Mouse (Mus musculus) thymus, adult 2 months (tissue): Measurements from ENCODE around the gene Aplnr. TPM values are rescaled to one million over a fixed set of nuclear protein-coding genes. Genes with fewer than 3 reads are reported as not detected.

Experiments used
- DNase-seq: peaks from one replicate; pipeline ENCODE4 v3.0.0; 2021
- H3K27ac ChIP-seq: fragments of 200-500 bp; 2 replicates; pipeline ENCODE4 v1.5.1; 2012; ENCODE audit warnings: low read length, control low read depth; ENCODE audit not compliant: control insufficient read depth, insufficient read depth
- H3K27me3 ChIP-seq: fragments of 200-500 bp; 2 replicates; pipeline ENCODE4 v1.6.1; 2012; ENCODE audit warnings: mild to moderate bottlenecking, low read length, moderate library complexity, mixed read lengths; ENCODE audit not compliant: control insufficient read depth, insufficient read depth
- H3K36me3 ChIP-seq: fragments of 200-500 bp; 2 replicates; pipeline ENCODE4 v1.6.1; 2012; ENCODE audit warnings: mild to moderate bottlenecking, low read length, moderate library complexity; ENCODE audit not compliant: control insufficient read depth, insufficient read depth
- H3K4me1 ChIP-seq: fragments of 200-500 bp; replicated peaks from 2 replicates; pipeline ENCODE4 v1.6.1; 2012; ENCODE audit warnings: low read length; ENCODE audit not compliant: control insufficient read depth, insufficient read depth
- H3K4me3 ChIP-seq: fragments of 200-500 bp; 2 replicates; pipeline ENCODE4 v1.5.1; 2012; ENCODE audit warnings: mild to moderate bottlenecking, low read length, control low read depth, moderate library complexity; ENCODE audit not compliant: control insufficient read depth, insufficient read depth
- CTCF ChIP-seq: fragments of 200-500 bp; IDR thresholded peaks from 2 replicates; pipeline ENCODE4 v1.5.1; 2012; ENCODE audit warnings: mild to moderate bottlenecking, control low read depth, low read length, moderate library complexity, borderline replicate concordance; ENCODE audit not compliant: control insufficient read depth, poor library complexity, insufficient read depth; ENCODE audit errors: extremely low read depth
- POLR2A ChIP-seq: fragments of 200-500 bp; IDR thresholded peaks from 2 replicates; pipeline ENCODE4 v1.6.1; 2012; ENCODE audit warnings: mild to moderate bottlenecking, low read length, control low read depth, moderate library complexity; ENCODE audit not compliant: control insufficient read depth, poor library complexity, insufficient read depth; ENCODE audit errors: extremely low read depth
- WGBS: fragments of 180-500 bp; shearing (Covaris S2); methylation state at CpG from one replicate; pipeline ENCODE4 v1.1.7; 2018; 5-methylcytosine and 5-hydroxymethylcytosine counted together
- polyA plus RNA-seq: library from polyadenylated mRNA; depleted of rRNA; stranded (reverse); fragments of >200 nt; gene quantifications from 2 replicates; pipeline ENCODE4 v1.2.3, GENCODE M21; 2012

Gene Aplnr
- polyA plus RNA-seq, 1 experiment, result 4.5 TPM

- Histone ChIP-seq H3K4me3 (no peak overlapping the region), H3K36me3 (no peaks in the 10 kb centered on the region), H3K27me3 (no peaks in the 10 kb centered on the region), H3K4me1 (no peaks in the 10 kb centered on the region), H3K27ac (no peak overlapping the region)
- peak; percentile 13 for DNase-seq
- TF ChIP-seq POLR2A, result no peak
- TF ChIP-seq CTCF, result no peak
- WGBS, result 34% methylated on average over 5 of the region's 5 CpGs
Measured at GRCm38 (mm10) chr2:85123187-85123868, 12.7 kb upstream of the Aplnr start.

- no peaks in the 10 kb centered on the region for H3K27me3 ChIP-seq
- no peak overlapping the region for H3K4me3 ChIP-seq
- no peaks in the 10 kb centered on the region for H3K36me3 ChIP-seq
- 66% methylated on average over 1 of the region's 1 CpGs for WGBS
- no peak overlapping the region for H3K27ac ChIP-seq
- DNase-seq, result peak; percentile 46
- H3K4me1 ChIP-seq, result no peaks in the 10 kb centered on the region
- TF ChIP-seq POLR2A (no peak), CTCF (peak; percentile 60; the same call in 1 of the 2 replicates)
Measured at GRCm38 (mm10) chr2:85123869-85124535, 12.0 kb upstream of the Aplnr start.

DNA sequence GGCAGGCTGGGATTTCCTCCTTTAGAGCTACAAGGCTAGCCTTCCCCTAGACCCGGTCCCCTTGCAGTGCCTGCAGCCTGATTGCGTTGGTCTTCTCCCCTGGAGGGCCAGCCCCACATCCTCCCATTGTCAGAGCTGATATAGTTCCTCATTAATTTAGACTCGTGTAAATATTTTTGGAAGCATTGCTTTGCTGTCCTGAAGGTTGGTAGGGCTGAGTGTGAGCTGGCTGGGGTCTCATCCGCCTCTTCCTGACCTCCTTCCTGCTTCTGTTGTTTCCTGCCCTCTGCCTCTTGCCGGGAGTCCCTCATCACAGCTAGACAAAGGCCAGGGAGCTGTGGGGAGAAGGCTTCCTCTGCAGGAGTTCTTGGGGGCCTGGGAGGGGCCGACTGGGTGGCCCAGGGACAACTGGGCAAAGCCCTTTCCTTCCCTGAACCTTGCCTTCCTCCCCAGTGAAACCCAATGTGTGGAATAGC, 6.5 kb upstream of the Aplnr start:
- Histone ChIP-seq H3K27ac (no peak overlapping the region), H3K4me1 (no peaks in the 10 kb centered on the region), H3K27me3 (no peaks in the 10 kb centered on the region), H3K36me3 (no peaks in the 10 kb centered on the region), H3K4me3 (no peak overlapping the region)
- DNase-seq, result no peak
- 50% methylated on average over 6 of the region's 6 CpGs for WGBS
- TF ChIP-seq POLR2A, result no peak
- TF ChIP-seq CTCF, result no peak

DNA sequence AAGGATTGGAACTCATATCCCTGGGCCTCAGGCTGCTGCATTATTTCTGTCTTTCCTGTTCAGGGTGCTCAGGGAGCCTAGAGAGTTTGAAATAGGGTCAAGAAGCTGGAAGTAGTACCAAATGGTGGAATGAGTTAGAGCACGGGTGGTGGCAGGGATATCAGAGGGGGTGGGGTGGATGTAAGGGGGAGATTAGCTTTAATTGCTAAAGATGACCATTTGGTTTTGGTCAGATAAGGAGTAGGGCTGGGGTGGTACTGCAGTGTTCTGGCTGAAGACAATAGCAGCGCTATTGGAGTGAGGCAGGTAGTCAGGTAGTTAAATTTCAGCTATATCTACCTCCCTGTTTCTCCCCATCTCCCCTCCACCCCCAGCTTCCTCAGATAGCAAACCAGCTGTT, 4.8 kb upstream of the Aplnr start:
- Histone ChIP-seq H3K4me1 (no peaks in the 10 kb centered on the region; the same call in 1 of the 2 replicates), H3K36me3 (no peaks in the 10 kb centered on the region), H3K27ac (no peak overlapping the region), H3K4me3 (no peak overlapping the region), H3K27me3 (no peaks in the 10 kb centered on the region)
- no peak for TF ChIP-seq POLR2A
- DNase-seq, result no peak
- 85% methylated on average over 2 of the region's 2 CpGs for WGBS

- DNase-seq, result no peak
- no peak for TF ChIP-seq CTCF
- TF ChIP-seq POLR2A, result no peak
- H3K27ac ChIP-seq, result no peak overlapping the region
Measured at GRCm38 (mm10) chr2:85131724-85132123, 4.3 kb upstream of the Aplnr start.

DNA sequence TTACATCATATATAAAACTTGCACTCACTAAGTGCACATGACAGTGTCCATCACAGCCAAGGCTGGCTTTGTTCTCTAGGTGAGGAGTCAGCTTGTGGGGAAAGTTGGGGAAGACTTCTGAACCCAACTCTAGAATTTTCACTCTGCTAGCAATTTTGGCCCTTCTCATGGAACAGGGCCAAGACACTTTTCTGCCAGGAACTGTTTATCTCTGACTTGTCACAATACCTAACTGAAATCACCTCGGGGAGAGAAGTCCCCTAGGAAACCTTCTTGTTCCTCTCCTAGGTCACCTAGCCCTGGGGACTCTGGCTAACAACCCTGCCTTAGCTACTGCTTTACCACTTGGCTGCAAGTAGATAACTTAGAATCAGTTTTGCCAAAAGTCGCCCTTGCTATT, 3.8 kb upstream of the Aplnr start:
- no peak for TF ChIP-seq POLR2A
- TF ChIP-seq CTCF, result no peak
- Histone ChIP-seq H3K27me3 (no peaks in the 10 kb centered on the region), H3K27ac (no peak overlapping the region), H3K36me3 (no peaks in the 10 kb centered on the region), H3K4me1 (peaks cover under 1% of the 10 kb centered on the region; the same call in 1 of the 2 replicates), H3K4me3 (no peak overlapping the region)
- DNase-seq, result no peak
- WGBS, result 55% methylated on average over 2 of the region's 2 CpGs

More at GRCm38 (mm10) chr2:85131724-85132123, 4.3 kb upstream of the Aplnr start:
- 29% methylated on average over 1 of the region's 1 CpGs for WGBS
- H3K36me3 ChIP-seq, result no peaks in the 10 kb centered on the region
- no peak overlapping the region for H3K4me3 ChIP-seq
- H3K27me3 ChIP-seq, result no peaks in the 10 kb centered on the region
- H3K4me1 ChIP-seq, result no peaks in the 10 kb centered on the region; the same call in 1 of the 2 replicates

DNA sequence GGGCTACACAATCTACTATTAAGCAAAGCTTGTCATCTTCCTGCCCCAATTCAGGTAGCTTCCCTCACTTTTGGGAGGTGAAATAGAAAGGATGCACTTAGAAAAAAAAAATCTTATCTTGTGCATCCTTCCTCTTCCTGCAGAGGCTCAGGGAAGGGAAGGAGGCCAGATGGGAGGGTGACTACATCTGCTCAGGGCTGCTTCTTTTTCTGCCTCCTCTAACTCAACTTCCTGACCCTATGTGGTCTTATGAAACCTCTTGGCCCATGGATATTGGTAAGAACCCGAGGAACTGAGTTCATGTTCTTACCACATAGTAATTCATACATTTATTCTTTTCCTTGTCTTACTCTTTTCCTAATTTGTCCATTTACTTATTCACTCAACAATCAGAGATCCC, 926 bp upstream of the Aplnr start:
- H3K27ac ChIP-seq, result no peak overlapping the region

More for the DNA sequence above, 926 bp upstream of the Aplnr start:
- TF ChIP-seq POLR2A, result no peak
- no peak for TF ChIP-seq CTCF
- 3% methylated on average over 1 of the region's 1 CpGs for whole genome bisulfite sequencing
- Histone ChIP-seq H3K36me3 (no peaks in the 10 kb centered on the region), H3K27me3 (no peaks in the 10 kb centered on the region), H3K4me3 (no peak overlapping the region), H3K4me1 (peaks cover 6% of the 10 kb centered on the region)
- DNase-seq, result no peak
